Mouse (Mus musculus) myocyte (in vitro differentiated cells): ENCODE measurements at regions not wholly inside any gene's neighbourhood (a gene's known extent, or its start where the extent isn't known, plus 50 kb on each side); places are given as distances from the start of the nearest gene placed in this dataset.

ENCODE experiments used
- H3K27me3 ChIP-seq: one replicate; pipeline ENCODE4 v1.6.1; 2011; ENCODE audit not compliant: control insufficient read depth, insufficient read depth, insufficient read length
- H3K36me3 ChIP-seq: one replicate; pipeline ENCODE4 v1.6.1; 2011; ENCODE audit not compliant: control insufficient read depth, insufficient read depth
- H3K4me2 ChIP-seq: one replicate; pipeline ENCODE4 v1.6.1; 2011; ENCODE audit warnings: low read depth, control low read depth
- H3K4me3 ChIP-seq: one replicate; pipeline ENCODE4 v1.5.1; 2011; ENCODE audit warnings: mild to moderate bottlenecking, control low read depth, moderate library complexity
- H3K79me2 ChIP-seq: one replicate; pipeline ENCODE4 v1.6.1; 2011; ENCODE audit not compliant: control insufficient read depth, insufficient read depth
- H3ac ChIP-seq: one replicate; pipeline ENCODE4 v1.6.1; 2011; ENCODE audit not compliant: control insufficient read depth, insufficient read length
- CEBPB ChIP-seq: IDR thresholded peaks from 2 replicates; pipeline ENCODE4 v1.6.1; 2011; ENCODE audit warnings: mild to moderate bottlenecking, moderate library complexity; ENCODE audit not compliant: poor library complexity, insufficient read depth, severe bottlenecking
- E2F4 ChIP-seq: IDR thresholded peaks from one replicate; pipeline ENCODE4 v1.6.1; 2011; ENCODE audit warnings: mild to moderate bottlenecking, control low read depth, moderate library complexity; ENCODE audit not compliant: insufficient read depth
- MAX ChIP-seq: IDR thresholded peaks from one replicate; pipeline ENCODE4 v1.6.1; 2011; ENCODE audit warnings: low read depth, mild to moderate bottlenecking, control low read depth
- MYOD1 ChIP-seq, 3 experiments: IDR thresholded peaks; one replicate each; pipeline ENCODE4 v1.6.1; 2011; ENCODE audit warnings: control low read depth in 2 of 3, low read depth in 2 of 3, mild to moderate bottlenecking in 2 of 3, moderate library complexity in 1 of 3; ENCODE audit not compliant: insufficient read length in 2 of 3, control insufficient read depth in 1 of 3
- MYOG ChIP-seq, 3 experiments: IDR thresholded peaks; one replicate each; pipeline ENCODE4 v1.6.1; 2011; ENCODE audit warnings: control low read depth in 2 of 3, low read depth in 2 of 3, mild to moderate bottlenecking in 2 of 3; ENCODE audit not compliant: insufficient read length in 2 of 3, control insufficient read depth in 1 of 3, insufficient read depth in 1 of 3
- POLR2A ChIP-seq: IDR thresholded peaks from one replicate; pipeline ENCODE4 v1.6.1; 2011; ENCODE audit warnings: low read depth, mild to moderate bottlenecking, control low read depth, moderate library complexity; ENCODE audit not compliant: insufficient read length
- POLR2AphosphoS2 ChIP-seq: IDR thresholded peaks from one replicate; pipeline ENCODE4 v1.6.1; 2011; ENCODE audit warnings: low read depth, control low read depth; ENCODE audit not compliant: insufficient read length
- REST ChIP-seq: IDR thresholded peaks from one replicate; pipeline ENCODE4 v1.6.1; 2011; ENCODE audit warnings: mild to moderate bottlenecking, control low read depth, moderate library complexity; ENCODE audit not compliant: insufficient read depth, insufficient read length
- SRF ChIP-seq: IDR thresholded peaks from one replicate; pipeline ENCODE4 v1.6.1; 2011; ENCODE audit warnings: low read depth; ENCODE audit not compliant: control insufficient read depth, insufficient read length
- TCF12 ChIP-seq: IDR thresholded peaks from one replicate; pipeline ENCODE4 v1.6.1; 2011; ENCODE audit warnings: mild to moderate bottlenecking, control low read depth; ENCODE audit not compliant: poor library complexity, insufficient read depth, severe bottlenecking
- TCF3 ChIP-seq: IDR thresholded peaks from one replicate; pipeline ENCODE4 v1.6.1; 2011; ENCODE audit warnings: low read depth, control low read depth; ENCODE audit not compliant: insufficient read length
- USF1 ChIP-seq: IDR thresholded peaks from one replicate; pipeline ENCODE4 v1.6.1; 2011; ENCODE audit warnings: low read depth, mild to moderate bottlenecking, control low read depth, moderate library complexity

- H3K79me2 ChIP-seq, result no peaks in the 10 kb centered on the region
Observed at GRCm38 (mm10) chr2:131698008-131698965, 136.2 kb upstream of the Adra1d start.

GRCm38 (mm10) chr2:131696307-131696706 is 134.2 kb upstream of the Adra1d start:
- no peak for TF ChIP-seq USF1
- peak; percentile 58 to 91 (median 67) for TF ChIP-seq MYOG (IDR thresholded peaks at IDR 0.05; ENCODE audit: control insufficient read depth in 1 of 3, insufficient read depth in 1 of 3, insufficient read length in 2 of 3, low read depth in 2 of 3)
- peak; percentile 74 for TF ChIP-seq TCF12
- TF ChIP-seq MYOD1 (IDR thresholded peaks at IDR 0.05; ENCODE audit: control insufficient read depth in 1 of 3, insufficient read length in 2 of 3, low read depth in 2 of 3), result peak; percentile 47 to 98 (median 95)
- Histone ChIP-seq H3K36me3 (no peaks in the 10 kb centered on the region), H3K4me3 (no peak overlapping the region), H3ac (no peak overlapping the region), H3K27me3 (no peaks in the 10 kb centered on the region), H3K4me2 (peak overlapping the region; percentile 10), H3K79me2 (no peaks in the 10 kb centered on the region)

More at GRCm38 (mm10) chr2:131698008-131698965, 136.2 kb upstream of the Adra1d start:
- H3ac ChIP-seq, result no peak overlapping the region
- TF ChIP-seq USF1 (no peak), POLR2A (no peak), SRF (no peak), MYOG (IDR thresholded peaks at IDR 0.05; ENCODE audit: control insufficient read depth in 1 of 3, insufficient read depth in 1 of 3, insufficient read length in 2 of 3, low read depth in 2 of 3) (no peak), TCF3 (no peak), MYOD1 (IDR thresholded peaks at IDR 0.05; ENCODE audit: control insufficient read depth in 1 of 3, insufficient read length in 2 of 3, low read depth in 2 of 3) (peak in 2 of 3 experiments; percentile 54 to 63), E2F4 (no peak)
- no peak overlapping the region for H3K4me2 ChIP-seq
- H3K4me3 ChIP-seq, result no peak overlapping the region
- H3K27me3 ChIP-seq, result no peaks in the 10 kb centered on the region
- no peaks in the 10 kb centered on the region for H3K36me3 ChIP-seq

GRCm38 (mm10) chr2:131689996-131690395 is 127.9 kb upstream of the Adra1d start:
- Histone ChIP-seq H3K36me3 (no peaks in the 10 kb centered on the region), H3K4me3 (no peak overlapping the region), H3ac (no peak overlapping the region), H3K79me2 (no peaks in the 10 kb centered on the region), H3K4me2 (no peak overlapping the region), H3K27me3 (no peaks in the 10 kb centered on the region)
- TF ChIP-seq TCF12 (no peak), TCF3 (no peak), POLR2AphosphoS2 (no peak), POLR2A (no peak), MYOG (IDR thresholded peaks at IDR 0.05; ENCODE audit: control insufficient read depth in 1 of 3, insufficient read depth in 1 of 3, insufficient read length in 2 of 3, low read depth in 2 of 3) (no peak), MYOD1 (IDR thresholded peaks at IDR 0.05; ENCODE audit: control insufficient read depth in 1 of 3, insufficient read length in 2 of 3, low read depth in 2 of 3) (no peak), REST (no peak), E2F4 (no peak), CEBPB (no peak), USF1 (no peak), SRF (no peak), MAX (no peak)

- Histone ChIP-seq H3ac (no peak overlapping the region), H3K27me3 (no peaks in the 10 kb centered on the region), H3K36me3 (no peaks in the 10 kb centered on the region), H3K4me2 (peak overlapping the region; percentile 44), H3K4me3 (no peak overlapping the region), H3K79me2 (no peaks in the 10 kb centered on the region)
- TF ChIP-seq MAX, result no peak
Observed at GRCm38 (mm10) chr2:131688282-131688681, 126.2 kb upstream of the Adra1d start.

GRCm38 (mm10) chr2:131687449-131687848 is 125.4 kb upstream of the Adra1d start:
- peak overlapping the region; percentile 44 for H3K4me2 ChIP-seq
- H3ac ChIP-seq, result no peak overlapping the region
- no peaks in the 10 kb centered on the region for H3K27me3 ChIP-seq
- no peak overlapping the region for H3K4me3 ChIP-seq
- H3K36me3 ChIP-seq, result no peaks in the 10 kb centered on the region
- no peak for TF ChIP-seq TCF12
- TF ChIP-seq MAX, result no peak
- no peak for TF ChIP-seq SRF
- no peak for TF ChIP-seq MYOD1 (IDR thresholded peaks at IDR 0.05; ENCODE audit: control insufficient read depth in 1 of 3, insufficient read length in 2 of 3, low read depth in 2 of 3)
- no peak for TF ChIP-seq CEBPB
- TF ChIP-seq MYOG (IDR thresholded peaks at IDR 0.05; ENCODE audit: control insufficient read depth in 1 of 3, insufficient read depth in 1 of 3, insufficient read length in 2 of 3, low read depth in 2 of 3), result no peak
- TF ChIP-seq POLR2AphosphoS2, result no peak
- no peak for TF ChIP-seq E2F4
- no peak for TF ChIP-seq POLR2A
- no peak for TF ChIP-seq USF1
- no peak for TF ChIP-seq TCF3
- TF ChIP-seq REST, result no peak
- H3K79me2 ChIP-seq, result no peaks in the 10 kb centered on the region
